Mouse (Mus musculus) liver, adult 2 months (tissue): Measurements from ENCODE around the gene Gbp10.
"Not testable (repeated sequence)": the region's sequence is repeated elsewhere in the genome, so short reads cannot be mapped to it uniquely, and the experiment has no call there.

Experiments
- CTCF ChIP-seq: fragments of 200-500 bp; IDR thresholded peaks from 2 replicates; pipeline ENCODE4 v1.5.1; 2011; ENCODE audit warnings: low read depth, low read length, control low read depth
- POLR2A ChIP-seq: fragments of 200-500 bp; IDR thresholded peaks from 2 replicates; pipeline ENCODE4 v1.6.1; 2011; ENCODE audit warnings: low read length, control low read depth; ENCODE audit not compliant: insufficient read depth; ENCODE audit errors: extremely low read depth

DNA sequence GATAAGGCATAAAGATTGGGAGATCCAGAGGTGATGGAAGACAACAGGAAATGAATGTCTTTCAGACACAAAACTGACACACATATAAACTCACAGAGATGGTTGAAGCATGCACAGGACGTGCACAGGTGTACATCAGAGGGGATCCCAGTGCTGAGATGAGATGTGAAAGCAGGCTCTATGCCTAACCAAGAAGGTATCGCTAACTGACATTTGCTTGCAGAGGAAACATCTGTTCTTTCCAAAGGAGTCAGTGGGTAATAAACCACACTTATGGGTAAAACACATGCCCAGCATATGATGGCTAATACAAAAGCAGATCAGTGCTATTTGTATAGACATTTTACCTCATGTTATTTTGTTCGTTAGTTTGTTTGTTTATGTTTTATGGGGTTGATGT, 30.4 kb downstream of the Gbp10 start:
- not testable (repeated sequence) for TF ChIP-seq POLR2A, CTCF
